Mouse (Mus musculus): Measurements from ENCODE around the gene Mst1r.
A peak's percentile ranks its signal among the peaks of the same experiment; 100 is the strongest.

Gene Mst1r

GRCm38 (mm10) chr9:107914764-107915420 lies 8.2 kb downstream of the Mst1r start:
- DNase-seq: no peak

DNA sequence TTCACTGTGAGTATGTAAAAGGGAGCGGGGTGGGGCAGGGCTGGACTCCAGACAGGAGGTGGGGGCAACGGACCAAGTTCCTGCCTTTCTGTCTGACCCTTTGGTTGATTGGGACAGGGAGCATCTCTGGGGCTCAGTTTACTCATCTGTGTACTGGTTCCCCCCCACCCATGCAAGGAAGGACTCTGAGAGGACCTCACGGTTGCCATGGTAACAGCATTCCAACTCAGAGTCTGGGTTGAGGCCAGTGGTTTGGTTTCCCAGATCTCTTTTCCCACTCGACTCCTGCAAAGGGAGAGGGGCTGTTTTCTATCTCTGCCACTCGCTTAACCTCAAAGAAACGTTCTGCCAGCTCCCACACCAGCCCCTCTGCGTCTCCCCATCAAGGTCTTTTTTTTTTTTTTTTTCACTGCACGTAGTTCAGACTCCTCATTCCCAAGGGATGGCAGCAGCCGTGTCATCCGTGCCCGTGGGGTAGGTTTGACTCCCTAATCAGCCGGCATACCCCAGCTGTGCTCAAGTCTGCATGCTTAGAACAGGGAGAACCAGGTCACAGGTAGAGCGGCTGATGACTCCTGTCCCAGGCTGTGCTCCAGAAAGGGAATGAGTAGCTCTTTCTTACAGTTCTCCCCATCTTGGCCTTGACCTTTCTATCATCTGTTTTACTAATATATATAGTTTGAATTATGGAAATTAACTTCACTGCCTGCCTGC lies 11.4 kb downstream of the Mst1r start:
- no peak for DNase-seq

DNA sequence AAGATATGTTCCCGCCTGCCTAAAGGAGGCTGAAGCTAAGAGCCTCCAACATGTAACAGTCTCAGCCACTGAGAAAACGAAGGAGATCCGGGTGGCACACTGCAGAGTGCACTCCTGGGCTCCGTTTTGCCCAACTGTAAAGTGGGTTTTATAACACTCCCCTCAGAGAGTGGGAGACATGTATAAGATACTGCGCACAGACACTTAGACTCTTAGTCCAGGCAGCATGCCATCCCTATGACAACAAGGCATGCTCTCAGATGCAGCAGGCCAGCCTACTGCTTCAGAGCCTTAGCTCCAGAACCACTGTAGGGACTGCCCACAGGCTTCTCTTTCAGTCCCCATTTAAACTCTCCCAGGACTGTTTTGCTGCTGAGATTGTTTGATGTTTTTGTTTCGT lies 12.2 kb downstream of the Mst1r start:
- no peak for DNase-seq

GRCm38 (mm10) chr9:107919441-107919840 lies 12.8 kb downstream of the Mst1r start:
- DNase-seq: no peak

- DNase-seq: no peak
Measured at GRCm38 (mm10) chr9:107923021-107923420, 16.3 kb downstream of the Mst1r start.

DNA sequence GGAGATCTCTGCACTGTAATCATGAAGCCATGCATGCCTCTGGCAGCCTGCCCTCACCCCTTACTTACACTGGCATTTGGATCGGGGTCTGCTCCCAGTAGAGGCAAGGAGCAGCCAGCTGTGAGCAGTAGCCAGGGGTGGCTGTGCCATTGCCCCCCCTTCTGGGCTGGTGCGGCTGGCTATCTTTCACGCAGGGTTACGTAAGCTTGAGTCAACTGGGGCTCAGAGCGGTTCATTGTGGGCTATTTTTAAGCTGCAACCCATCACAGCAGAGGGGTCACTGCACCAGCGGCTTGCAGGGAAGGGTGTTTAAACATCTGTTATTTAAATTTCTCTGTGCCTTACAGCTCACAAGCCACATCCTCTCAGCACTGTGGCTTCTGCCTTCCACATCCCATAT lies 17.3 kb downstream of the Mst1r start:
- DNase-seq: no peak

- no peak for DNase-seq
Measured at GRCm38 (mm10) chr9:107925251-107925650, 18.6 kb downstream of the Mst1r start.

DNA sequence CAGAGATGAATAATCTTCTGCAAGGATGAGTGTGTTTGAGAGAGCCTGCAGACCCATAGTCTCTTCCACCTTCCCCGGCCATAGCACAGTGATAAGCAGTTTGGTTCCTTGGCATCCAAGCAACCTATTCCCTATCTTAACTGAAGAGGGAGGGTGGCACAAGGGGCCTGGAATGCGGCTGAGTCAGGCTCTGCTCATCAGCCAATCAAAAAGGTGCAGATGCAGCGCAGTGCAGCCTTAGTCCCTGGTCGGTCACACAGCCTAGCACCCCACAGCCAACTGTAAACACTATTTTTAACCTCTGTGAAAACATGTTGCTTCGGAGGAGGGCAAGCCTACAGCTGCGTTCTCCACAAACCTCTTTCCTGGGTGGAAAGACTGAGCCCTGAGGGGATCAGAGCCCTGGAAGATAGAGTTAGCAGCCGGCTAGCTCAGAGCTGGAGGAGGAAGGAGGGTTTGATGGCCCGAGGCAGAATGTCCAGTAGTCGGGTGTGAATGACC lies 20.3 kb downstream of the Mst1r start:
- DNase-seq: no peak

DNA sequence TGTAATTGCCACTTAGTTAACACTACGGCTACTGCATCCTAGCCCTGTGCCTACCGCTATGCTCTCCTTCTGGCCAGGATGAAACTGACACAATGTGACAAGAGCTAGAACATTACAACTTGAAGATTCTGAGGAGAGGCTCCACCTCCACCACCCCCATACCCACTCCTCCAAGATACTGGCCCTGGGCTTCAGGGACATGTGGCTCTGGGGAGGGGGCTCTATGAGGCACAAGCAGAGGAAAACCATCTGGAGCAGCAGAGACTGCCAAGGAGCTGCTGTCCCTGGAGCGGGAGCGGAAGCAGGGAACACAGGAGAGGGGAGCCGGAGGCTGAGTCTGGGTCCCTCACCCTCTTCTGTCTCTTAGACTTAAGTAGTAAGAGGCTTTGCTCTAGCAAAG lies 21.1 kb downstream of the Mst1r start:
- no peak for DNase-seq

DNA sequence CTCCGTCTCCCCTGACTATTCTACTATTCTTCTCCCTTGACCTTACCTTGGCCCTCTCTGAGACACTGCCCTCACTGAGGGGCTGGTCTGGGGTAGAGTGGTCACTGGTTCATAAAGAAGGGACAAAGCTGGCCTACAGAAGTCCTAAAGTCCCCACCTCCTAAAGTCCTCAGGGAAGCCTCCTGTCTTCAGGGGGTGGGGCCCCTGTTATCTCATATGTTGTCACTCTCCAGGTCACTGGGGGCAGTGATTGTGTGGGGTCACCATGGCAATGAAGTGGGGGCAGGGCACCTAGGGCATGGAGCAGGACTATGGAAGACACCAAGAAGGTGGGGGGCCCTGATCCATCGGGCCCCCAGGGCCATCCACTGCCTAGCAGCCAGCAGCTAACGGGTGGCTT lies 21.5 kb downstream of the Mst1r start, which contains the start of gene Actl11:
Gene Actl11 (plus strand): TSS at position 301 of the 400 bp plus-strand sequence.
- DNase-seq: no peak

DNA sequence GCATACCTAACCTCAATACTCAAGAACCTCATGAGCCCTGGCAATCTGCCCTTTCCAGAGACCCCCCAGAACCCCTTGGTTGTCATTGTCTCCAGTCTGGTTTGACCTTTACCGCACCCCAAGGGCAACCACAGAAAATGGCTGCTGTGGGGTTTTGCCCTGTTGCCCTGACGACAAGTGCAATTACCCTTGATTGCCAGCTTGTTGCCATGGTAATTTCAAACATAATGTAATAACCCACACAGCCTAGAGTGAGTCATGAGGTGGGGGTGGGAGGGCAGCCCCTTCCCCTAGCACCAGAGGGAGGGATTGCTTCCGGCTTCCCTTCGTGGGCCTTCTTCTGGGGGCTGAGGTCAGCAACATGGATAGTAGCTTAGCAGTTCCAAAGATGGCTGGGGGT lies 25.5 kb downstream of the Mst1r start:
- DNase-seq: no peak

DNA sequence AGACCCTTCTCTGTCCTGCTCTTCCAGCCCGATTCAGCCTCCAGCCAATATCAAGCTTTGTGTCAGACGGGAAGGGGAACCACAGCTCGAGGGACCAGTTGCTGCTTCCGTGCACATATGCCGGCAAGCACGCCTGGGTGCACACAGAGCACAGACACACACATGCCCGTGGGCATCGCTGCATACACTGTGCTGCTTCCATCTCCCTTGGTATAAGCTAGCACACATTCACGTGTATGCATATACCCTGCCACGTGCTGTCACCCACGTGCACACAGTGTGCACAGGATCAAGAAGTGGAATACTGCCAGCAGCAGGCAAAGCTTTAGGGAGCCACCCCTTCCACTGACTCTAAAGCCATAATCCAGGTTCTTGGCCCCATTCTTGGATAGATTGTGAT lies 27.5 kb downstream of the Mst1r start:
- no peak for DNase-seq

- no peak for DNase-seq
Measured at GRCm38 (mm10) chr9:107935374-107935773, 28.7 kb downstream of the Mst1r start, which contains the start of gene Camkv. Camkv (plus strand) TSS chr9:107935674.

DNA sequence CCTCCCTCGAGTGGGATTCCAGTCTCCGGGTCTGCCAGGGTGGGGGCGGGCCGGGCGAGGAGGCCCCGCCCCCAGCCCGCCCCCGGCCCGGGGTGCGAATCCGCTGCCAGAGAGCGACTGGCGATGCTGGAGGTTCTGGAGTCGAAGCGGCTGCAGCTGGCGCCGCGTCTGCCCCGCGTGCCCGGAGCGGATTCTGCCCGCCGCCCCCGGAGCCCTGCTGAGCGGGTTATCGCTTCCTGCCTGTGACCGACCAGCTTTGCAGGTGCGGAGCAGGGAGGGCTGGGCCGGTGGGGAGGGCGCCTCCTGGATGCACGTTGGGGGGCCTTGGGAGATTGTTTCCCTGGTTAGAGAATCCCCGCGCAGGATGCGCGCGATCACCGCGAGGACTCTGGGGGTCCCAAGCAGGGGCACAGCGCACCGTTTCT lies 29.1 kb downstream of the Mst1r start:
- no peak for DNase-seq

DNA sequence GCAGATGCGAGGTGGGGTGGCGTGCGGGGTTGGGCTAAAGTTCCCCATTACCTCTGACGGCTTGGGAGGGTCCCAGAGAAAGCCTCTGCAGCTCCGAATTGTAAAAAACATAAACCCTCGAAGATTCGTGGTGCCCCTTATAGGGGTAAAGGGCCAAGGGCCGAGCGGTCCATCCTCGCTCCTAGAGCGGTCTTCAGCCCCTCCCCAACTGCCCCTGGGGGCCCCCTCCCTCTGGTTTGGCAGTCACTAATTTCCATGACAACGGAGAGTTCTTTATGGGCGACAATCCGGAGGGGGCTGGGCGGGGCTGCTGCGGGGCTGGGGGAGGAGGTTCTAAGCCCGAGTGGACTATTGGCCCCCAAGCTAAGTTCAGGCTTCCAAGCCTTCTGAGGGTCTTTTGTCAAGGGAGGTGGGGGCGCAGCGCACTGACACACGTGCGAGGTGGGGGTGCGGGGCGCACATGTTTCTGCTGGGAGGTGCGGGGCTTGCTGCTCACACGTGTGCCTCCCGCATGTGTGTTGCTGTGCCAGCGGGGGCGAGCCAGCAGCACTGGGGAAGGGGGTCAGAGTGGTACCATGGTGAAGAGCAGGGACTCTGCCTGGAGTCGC lies 29.6 kb downstream of the Mst1r start:
- DNase-seq: no peak

GRCm38 (mm10) chr9:107936831-107937230 lies 30.2 kb downstream of the Mst1r start:
- DNase-seq: no peak

DNA sequence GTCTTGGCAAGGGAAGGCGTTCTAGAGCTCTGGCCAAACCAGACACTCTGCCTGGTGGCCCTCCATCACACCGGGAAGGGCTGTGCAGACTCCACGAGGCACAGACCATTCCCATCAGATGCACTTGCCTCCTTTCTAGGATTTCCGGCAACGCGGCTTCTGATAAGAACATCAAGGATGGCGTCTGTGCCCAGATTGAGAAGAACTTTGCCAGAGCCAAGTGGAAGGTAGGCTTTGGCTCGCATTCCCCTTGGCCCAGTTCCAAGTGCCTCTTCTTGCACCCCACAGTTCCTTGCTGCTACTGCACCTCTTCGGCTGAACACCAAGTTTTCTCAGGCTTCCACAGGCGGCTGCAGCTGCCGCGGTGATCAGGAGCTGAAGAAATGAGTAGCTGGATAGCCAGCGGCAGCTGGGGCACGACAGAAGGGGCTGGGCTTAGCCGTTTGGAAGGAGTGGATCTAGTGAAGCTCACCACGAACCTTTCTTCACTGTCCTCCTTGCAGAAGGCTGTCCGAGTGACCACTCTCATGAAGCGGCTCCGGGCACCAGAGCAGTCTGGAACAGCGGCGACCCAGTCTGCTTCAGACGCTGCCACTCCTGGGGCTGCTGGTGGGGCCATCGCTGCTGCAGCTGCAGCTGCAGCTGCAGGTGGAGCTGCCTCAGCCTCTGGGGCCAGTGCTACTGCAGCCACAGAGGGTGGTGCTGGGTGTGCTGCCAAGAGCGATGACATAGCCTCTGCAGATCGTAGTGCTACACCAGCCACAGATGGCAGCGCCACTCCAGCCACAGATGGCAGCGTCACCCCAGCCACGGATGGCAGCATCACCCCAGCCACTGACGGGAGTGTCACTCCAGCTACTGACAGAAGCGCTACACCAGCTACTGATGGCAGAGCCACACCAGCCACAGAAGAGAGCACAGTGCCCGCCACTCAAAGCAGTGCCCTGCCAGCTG lies 40.8 kb downstream of the Mst1r start:
- DNase-seq: peak; percentile 67

DNA sequence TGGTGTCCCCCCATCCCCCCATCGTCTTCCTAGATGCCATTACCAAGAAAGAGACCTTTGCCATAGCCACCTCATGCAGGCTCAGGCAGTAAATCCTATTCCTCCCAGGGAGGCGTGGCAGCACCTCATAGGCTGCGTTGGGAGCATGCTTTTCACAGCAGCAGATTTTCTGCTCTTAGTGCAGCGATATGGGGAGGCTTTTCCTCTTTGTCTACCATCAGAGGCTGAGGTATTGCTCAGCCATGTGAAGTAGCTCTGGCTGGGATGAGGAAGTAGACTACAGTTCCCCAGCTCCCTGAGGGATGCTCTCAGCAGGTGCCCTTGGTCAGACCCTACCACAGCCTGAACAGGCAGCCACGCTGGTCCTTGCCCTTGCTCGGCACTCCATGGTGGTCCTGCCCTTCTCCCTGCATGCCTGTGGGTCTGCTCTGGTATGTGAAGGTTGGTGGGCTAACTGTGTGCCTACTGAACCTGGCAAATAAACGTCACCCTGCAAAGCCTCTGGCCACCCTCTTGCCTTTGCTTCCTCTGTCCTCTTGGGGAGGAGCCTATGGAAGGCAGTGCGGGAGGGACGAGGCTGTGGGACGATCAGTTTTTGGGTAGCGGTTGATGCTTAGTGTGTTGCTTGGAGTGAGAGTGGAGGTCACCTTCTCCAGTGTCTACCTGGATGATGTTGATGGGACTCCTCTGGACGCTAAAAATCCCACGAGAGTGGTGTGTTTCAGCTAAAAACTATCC lies 42.7 kb downstream of the Mst1r start:
- DNase-seq: no peak

- DNase-seq: no peak
Measured at GRCm38 (mm10) chr9:107949922-107950235, 43.2 kb downstream of the Mst1r start, which contains the start of gene Traip. Traip (plus strand) TSS chr9:107950136.

DNA sequence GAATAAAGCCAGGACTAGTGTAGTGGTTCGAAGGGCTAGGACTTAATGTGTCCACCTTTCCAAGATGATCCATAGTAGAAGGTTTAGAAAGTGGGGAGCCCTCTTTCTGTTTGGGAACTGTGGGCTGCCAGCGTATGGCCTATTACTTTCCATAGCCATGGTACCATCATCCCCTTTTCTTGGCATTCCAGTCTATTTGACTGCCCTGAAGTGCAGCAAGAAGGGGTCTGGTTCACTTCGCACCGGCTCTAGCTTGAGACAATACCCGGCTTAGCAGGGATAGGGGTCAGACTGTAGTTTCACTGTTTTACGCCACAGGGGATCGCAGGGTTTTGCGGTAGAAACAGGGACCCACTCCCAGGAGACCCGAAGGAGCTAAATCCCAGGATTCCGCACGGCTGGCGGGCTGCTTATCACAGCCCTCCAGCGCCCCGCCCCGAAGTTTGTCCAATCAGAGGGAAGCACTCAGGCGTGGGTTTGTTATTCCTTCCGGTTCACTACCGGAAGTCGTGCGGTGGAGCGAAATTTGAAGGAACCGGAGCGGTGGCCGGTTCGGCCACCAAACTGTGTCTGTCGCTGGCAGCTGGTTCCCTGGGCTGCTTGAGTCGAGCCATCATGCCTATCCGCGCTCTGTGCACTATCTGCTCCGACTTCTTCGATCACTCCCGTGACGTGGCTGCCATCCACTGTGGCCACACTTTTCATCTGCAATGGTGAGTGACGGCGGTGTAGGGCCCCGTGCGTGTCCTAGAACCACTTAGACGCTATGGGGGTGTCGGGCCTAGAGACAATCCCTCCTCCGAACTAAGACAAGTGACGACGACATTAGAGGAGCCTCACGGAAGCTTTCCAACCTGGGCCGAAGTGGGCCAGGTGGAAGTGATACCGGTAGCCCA lies 44.0 kb downstream of the Mst1r start:
- peak; percentile 89 for DNase-seq
